Mouse (Mus musculus): ENCODE measurements around the gene Poc1a. TPM values are rescaled to one million over a fixed set of nuclear protein-coding genes. Genes with fewer than 3 reads are reported as not detected.

Gene Poc1a
- total and polyA plus RNA-seq, 2 experiments from 2014 or later, result 12.3 to 13.6 TPM

- no peaks in the 10 kb centered on the region for H3K4me1 ChIP-seq (ENCODE audit: control insufficient read depth, insufficient read depth)
- no peak for TF ChIP-seq EP300 (IDR thresholded peaks at IDR 0.05; ENCODE audit: low read depth)
- TF ChIP-seq CTCF (IDR thresholded peaks at IDR 0.05; ENCODE audit: low read depth), result no peak
- H3K27ac ChIP-seq (ENCODE audit: low read depth), result no peak overlapping the region
- no peaks in the 10 kb centered on the region for H3K27me3 ChIP-seq (ENCODE audit: control insufficient read depth, insufficient read depth, low read length)
- ATAC-seq (ENCODE audit: insufficient read depth, low read depth) (no peak), DNase-seq (ENCODE audit: low spot score) (no peak)
- no peak overlapping the region for H3K4me2 ChIP-seq (ENCODE audit: low read depth, low read length)
- no peaks in the 10 kb centered on the region for H3K36me3 ChIP-seq (replicated peaks; ENCODE audit: control insufficient read depth, insufficient read depth, low read length)
- no peaks in the 10 kb centered on the region for H3K9me3 ChIP-seq (replicated peaks; ENCODE audit: control insufficient read depth, low read length)
- WGBS, result 71% methylated on average over 1 of the region's 1 CpGs
- no peak overlapping the region for H3K9ac ChIP-seq (replicated peaks; ENCODE audit: low read depth, low read length)
- no peak overlapping the region for H3K4me3 ChIP-seq (ENCODE audit: low read depth, low read length)
These were observed 5.1 kb upstream of the Poc1a start for GRCm38 (mm10) chr9:106275806-106276205.

GRCm38 (mm10) chr9:106280386-106280785 is 475 bp upstream of the Poc1a start:
- DNase-seq (ENCODE audit: low spot score) (peak; percentile 73), ATAC-seq (ENCODE audit: insufficient read depth, low read depth) (peak; percentile 70)
- peak overlapping the region; percentile 90 for H3K27ac ChIP-seq (ENCODE audit: low read depth)
- peak overlapping the region; percentile 61; the same call in 1 of the 2 replicates for H3K9ac ChIP-seq (replicated peaks; ENCODE audit: low read depth, low read length)
- peaks cover 5% of the 10 kb centered on the region; the same call in 1 of the 2 replicates for H3K4me1 ChIP-seq (ENCODE audit: control insufficient read depth, insufficient read depth)
- under 1% methylated on average over 14 of the region's 14 CpGs for WGBS
- H3K4me2 ChIP-seq (ENCODE audit: low read depth, low read length), result peak overlapping the region; percentile 88
- H3K36me3 ChIP-seq (replicated peaks; ENCODE audit: control insufficient read depth, insufficient read depth, low read length), result no peaks in the 10 kb centered on the region; the same call in 1 of the 2 replicates
- H3K4me3 ChIP-seq (ENCODE audit: low read depth, low read length), result peak overlapping the region; percentile 65
- H3K9me3 ChIP-seq (replicated peaks; ENCODE audit: control insufficient read depth, low read length), result no peaks in the 10 kb centered on the region
- H3K27me3 ChIP-seq (ENCODE audit: control insufficient read depth, insufficient read depth, low read length), result no peaks in the 10 kb centered on the region
- TF ChIP-seq EP300 (IDR thresholded peaks at IDR 0.05; ENCODE audit: low read depth) (0 out of 2 replicates have a peak, but pooled peaks have one; percentile 17), CTCF (IDR thresholded peaks at IDR 0.05; ENCODE audit: low read depth) (peak; percentile 76)

- Histone ChIP-seq H3K4me2 (ENCODE audit: low read depth, low read length) (peak overlapping the region; percentile 88), H3K4me3 (ENCODE audit: low read depth, low read length) (peak overlapping the region; percentile 65; the same call in 1 of the 2 replicates), H3K9ac (replicated peaks; ENCODE audit: low read depth, low read length) (no peak overlapping the region), H3K27me3 (ENCODE audit: control insufficient read depth, insufficient read depth, low read length) (no peaks in the 10 kb centered on the region), H3K36me3 (replicated peaks; ENCODE audit: control insufficient read depth, insufficient read depth, low read length) (peaks cover 7% of the 10 kb centered on the region; the same call in 1 of the 2 replicates), H3K27ac (ENCODE audit: low read depth) (no peak overlapping the region), H3K9me3 (replicated peaks; ENCODE audit: control insufficient read depth, low read length) (no peaks in the 10 kb centered on the region), H3K4me1 (ENCODE audit: control insufficient read depth, insufficient read depth) (peaks cover 5% of the 10 kb centered on the region; the same call in 1 of the 2 replicates)
- TF ChIP-seq EP300 (IDR thresholded peaks at IDR 0.05; ENCODE audit: low read depth) (no peak), CTCF (IDR thresholded peaks at IDR 0.05; ENCODE audit: low read depth) (no peak)
- DNase-seq (ENCODE audit: low spot score), result no peak
- WGBS, result 85% methylated on average over 3 of the region's 3 CpGs
- no peak for ATAC-seq (ENCODE audit: insufficient read depth, low read depth)
These were observed 1.2 kb downstream of the Poc1a start for GRCm38 (mm10) chr9:106282024-106282423.

- Histone ChIP-seq H3K36me3 (replicated peaks; ENCODE audit: control insufficient read depth, insufficient read depth, low read length) (peaks cover 35% of the 10 kb centered on the region), H3K27me3 (ENCODE audit: control insufficient read depth, insufficient read depth, low read length) (no peaks in the 10 kb centered on the region), H3K4me2 (ENCODE audit: low read depth, low read length) (no peak overlapping the region), H3K4me3 (ENCODE audit: low read depth, low read length) (no peak overlapping the region), H3K9ac (replicated peaks; ENCODE audit: low read depth, low read length) (no peak overlapping the region), H3K4me1 (ENCODE audit: control insufficient read depth, insufficient read depth) (no peaks in the 10 kb centered on the region), H3K9me3 (replicated peaks; ENCODE audit: control insufficient read depth, low read length) (no peaks in the 10 kb centered on the region), H3K27ac (ENCODE audit: low read depth) (no peak overlapping the region)
- no peak for ATAC-seq (ENCODE audit: insufficient read depth, low read depth)
- TF ChIP-seq EP300 (IDR thresholded peaks at IDR 0.05; ENCODE audit: low read depth), result no peak
- TF ChIP-seq CTCF (IDR thresholded peaks at IDR 0.05; ENCODE audit: low read depth), result no peak
- WGBS, result 69% methylated on average over 4 of the region's 4 CpGs
- no peak for DNase-seq (ENCODE audit: low spot score)
These were observed 6.3 kb downstream of the Poc1a start for GRCm38 (mm10) chr9:106287165-106287564.

GRCm38 (mm10) chr9:106288864-106289263 is 8.0 kb downstream of the Poc1a start:
- Histone ChIP-seq H3K4me1 (ENCODE audit: control insufficient read depth, insufficient read depth) (no peaks in the 10 kb centered on the region), H3K9me3 (replicated peaks; ENCODE audit: control insufficient read depth, low read length) (no peaks in the 10 kb centered on the region), H3K36me3 (replicated peaks; ENCODE audit: control insufficient read depth, insufficient read depth, low read length) (peaks cover 40% of the 10 kb centered on the region), H3K9ac (replicated peaks; ENCODE audit: low read depth, low read length) (no peak overlapping the region), H3K4me2 (ENCODE audit: low read depth, low read length) (no peak overlapping the region), H3K27ac (ENCODE audit: low read depth) (no peak overlapping the region), H3K27me3 (ENCODE audit: control insufficient read depth, insufficient read depth, low read length) (no peaks in the 10 kb centered on the region), H3K4me3 (ENCODE audit: low read depth, low read length) (no peak overlapping the region)
- DNase-seq (ENCODE audit: low spot score) (peak; percentile 58), ATAC-seq (ENCODE audit: insufficient read depth, low read depth) (peak; percentile 75)
- TF ChIP-seq EP300 (IDR thresholded peaks at IDR 0.05; ENCODE audit: low read depth) (no peak), CTCF (IDR thresholded peaks at IDR 0.05; ENCODE audit: low read depth) (peak; percentile 93)
- WGBS, result 17% methylated on average over 3 of the region's 3 CpGs

GRCm38 (mm10) chr9:106289841-106290240 is 9.0 kb downstream of the Poc1a start:
- no peak for DNase-seq (ENCODE audit: low spot score)
- Histone ChIP-seq H3K4me1 (ENCODE audit: control insufficient read depth, insufficient read depth) (no peaks in the 10 kb centered on the region), H3K4me3 (ENCODE audit: low read depth, low read length) (no peak overlapping the region), H3K27ac (ENCODE audit: low read depth) (no peak overlapping the region), H3K27me3 (ENCODE audit: control insufficient read depth, insufficient read depth, low read length) (no peaks in the 10 kb centered on the region), H3K9ac (replicated peaks; ENCODE audit: low read depth, low read length) (no peak overlapping the region), H3K9me3 (replicated peaks; ENCODE audit: control insufficient read depth, low read length) (no peaks in the 10 kb centered on the region), H3K4me2 (ENCODE audit: low read depth, low read length) (no peak overlapping the region), H3K36me3 (replicated peaks; ENCODE audit: control insufficient read depth, insufficient read depth, low read length) (peaks cover 40% of the 10 kb centered on the region)
- WGBS, result 80% methylated on average over 8 of the region's 8 CpGs
- no peak for TF ChIP-seq EP300 (IDR thresholded peaks at IDR 0.05; ENCODE audit: low read depth)
- TF ChIP-seq CTCF (IDR thresholded peaks at IDR 0.05; ENCODE audit: low read depth), result no peak
- no peak for ATAC-seq (ENCODE audit: insufficient read depth, low read depth)
